Mouse (Mus musculus) heart, embryonic 16.5 days (tissue): ENCODE measurements around the gene Ctcf. TPM values are rescaled to one million over a fixed set of nuclear protein-coding genes. Genes with fewer than 3 reads are reported as not detected.

Experiments used
- ATAC-seq: fragments of 200-750 bp; cut with Nextera tagmentation; replicated peaks from 2 replicates; pipeline ENCODE4 v1.8.0; 2017; ENCODE audit warnings: moderate number of reproducible peaks; ENCODE audit not compliant: insufficient read depth, low FRiP score; ENCODE audit errors: extremely low read depth
- H3K27ac ChIP-seq: fragments of 300-500 bp; sonication (generic); 2 replicates; pipeline ENCODE4 v1.5.1; 2014; ENCODE audit warnings: mild to moderate bottlenecking, low read length, control low read depth, moderate library complexity
- H3K27me3 ChIP-seq: fragments of 300-500 bp; sonication (generic); 2 replicates; pipeline ENCODE4 v1.6.1; 2014; ENCODE audit warnings: low read length, mixed read lengths; ENCODE audit not compliant: control insufficient read depth, insufficient read depth
- H3K36me3 ChIP-seq: fragments of 300-500 bp; sonication (generic); 2 replicates; pipeline ENCODE4 v1.6.1; 2014; ENCODE audit not compliant: control insufficient read depth, insufficient read depth
- H3K4me1 ChIP-seq: fragments of 300-500 bp; sonication (generic); 2 replicates; pipeline ENCODE4 v1.6.1; 2014; ENCODE audit warnings: low read length, mixed read lengths; ENCODE audit not compliant: control insufficient read depth, insufficient read depth
- H3K4me2 ChIP-seq: fragments of 300-500 bp; sonication (generic); 2 replicates; pipeline ENCODE4 v1.6.1; 2014; ENCODE audit warnings: low read depth, mild to moderate bottlenecking, control low read depth, low read length
- H3K4me3 ChIP-seq: fragments of 300-500 bp; sonication (generic); 2 replicates; pipeline ENCODE4 v1.5.1; 2014; ENCODE audit warnings: mild to moderate bottlenecking, control low read depth, low read length
- H3K9ac ChIP-seq: fragments of 300-500 bp; sonication (generic); 2 replicates; pipeline ENCODE4 v1.6.1; 2014; ENCODE audit warnings: low read length, control low read depth
- H3K9me3 ChIP-seq: fragments of 300-500 bp; sonication (generic); replicated peaks from 2 replicates; pipeline ENCODE4 v1.6.1; 2016; ENCODE audit warnings: low read length; ENCODE audit not compliant: control insufficient read depth
- WGBS: fragments of 180-500 bp; shearing (Covaris S2); extraction: QIAGEN DNeasy Blood & Tissue Kit; methylation state at CpG from one replicate; pipeline ENCODE4 v1.1.7; 2014; 5-methylcytosine and 5-hydroxymethylcytosine counted together
- polyA plus RNA-seq: library from polyadenylated mRNA; unstranded; fragments of >200 nt; fragmentation: Nextera tagmentation; extraction: Ambion mirVana; gene quantifications from 2 replicates; pipeline ENCODE4 v1.2.1, GENCODE M21; 2015

The Ctcf gene
- polyA plus RNA-seq, 1 experiment from 2014 or later, result 80.0 TPM

DNA sequence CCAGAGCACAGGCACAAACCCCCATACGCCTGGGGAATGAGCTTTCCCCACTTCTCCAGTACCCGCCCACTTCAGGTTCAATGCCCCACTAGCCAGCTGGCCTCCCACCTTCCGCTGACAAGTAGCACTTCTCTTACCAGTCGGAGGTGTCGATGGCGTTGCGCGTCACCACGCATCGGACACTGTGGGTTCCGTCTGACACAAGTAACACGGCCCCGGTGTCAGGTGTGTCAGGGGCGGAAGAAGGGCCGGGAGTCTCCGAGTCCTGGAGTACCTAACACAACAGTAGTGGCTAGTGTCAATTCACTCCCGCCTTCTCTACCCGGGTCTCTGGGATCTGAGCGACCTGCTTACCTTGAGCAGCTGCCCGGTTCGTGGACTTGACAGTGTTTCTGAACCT, 64.2 kb downstream of the Ctcf start:
- Histone ChIP-seq H3K4me2 (peak overlapping the region; percentile 80), H3K27ac (peak overlapping the region; percentile 95), H3K4me3 (peak overlapping the region; percentile 64), H3K9me3 (no peaks in the 10 kb centered on the region), H3K27me3 (no peaks in the 10 kb centered on the region), H3K36me3 (peaks cover 6% of the 10 kb centered on the region), H3K4me1 (peaks cover 15% of the 10 kb centered on the region), H3K9ac (peak overlapping the region; percentile 71)
- WGBS, result 0% methylated on average over 21 of the region's 21 CpGs
- ATAC-seq, result peak; percentile 29

DNA sequence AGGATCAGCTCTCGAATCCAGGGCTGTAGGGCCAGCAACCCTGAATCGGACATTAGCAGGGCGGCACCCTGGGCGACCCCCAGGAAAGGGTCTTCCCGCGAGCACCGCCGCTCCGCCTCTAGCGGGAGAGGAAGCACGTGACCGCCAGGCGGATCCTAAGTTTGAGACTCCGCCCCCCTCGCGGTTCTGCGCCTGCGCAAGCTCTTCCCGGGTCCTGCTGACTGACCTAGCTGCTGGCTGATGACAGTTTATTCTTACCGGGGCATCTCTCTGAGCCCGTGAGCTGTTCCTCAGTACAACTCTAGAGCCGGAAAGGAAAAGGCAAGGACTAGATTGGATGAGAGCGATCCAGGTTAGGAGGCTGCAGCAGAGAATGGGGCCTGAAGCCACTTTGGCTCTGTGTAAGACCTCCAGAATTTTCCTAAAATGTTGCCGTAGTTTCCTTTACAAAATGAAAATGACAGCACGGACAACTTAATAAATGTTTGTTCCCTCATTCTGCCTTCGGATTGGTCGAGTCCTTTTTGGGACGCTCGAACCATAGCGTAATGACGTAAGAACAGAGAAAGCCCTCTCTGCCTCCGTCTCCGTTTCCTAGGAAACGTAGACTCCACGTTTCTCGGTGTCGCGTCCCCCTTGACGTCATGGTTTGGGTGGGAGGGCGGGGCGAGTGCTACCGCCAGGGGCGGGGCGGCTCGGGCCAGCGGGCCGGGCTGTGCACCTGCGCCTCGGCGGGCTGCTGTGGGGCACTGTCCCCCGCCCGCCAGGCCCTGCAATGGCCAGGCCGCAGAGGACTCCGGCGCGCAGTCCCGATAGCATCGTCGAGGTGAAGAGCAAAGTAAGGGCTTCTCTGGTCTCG, 64.8 kb downstream of the Ctcf start, which contains the start of the genes Acd and Pard6a:
Gene Acd, minus strand, starts transcription at position 137 of the 859 bp plus-strand sequence.
Gene Pard6a, plus strand, starts transcription at position 183 of the 859 bp plus-strand sequence.
- no peaks in the 10 kb centered on the region for H3K9me3 ChIP-seq
- H3K9ac ChIP-seq, result peak within 1 kb of the TSS; percentile 71
- H3K4me2 ChIP-seq, result peak within 1 kb of the TSS; percentile 80
- WGBS, result under 1% methylated on average over 60 of the region's 60 CpGs
- peaks cover 15% of the 10 kb centered on the region for H3K4me1 ChIP-seq
- H3K27ac ChIP-seq, result peak within 1 kb of the TSS; percentile 95
- ATAC-seq, result peak; percentile 79
- peak within 1 kb of the TSS; percentile 64 for H3K4me3 ChIP-seq
- peaks cover 6% of the 10 kb centered on the region for H3K36me3 ChIP-seq
- H3K27me3 ChIP-seq, result no peaks in the 10 kb centered on the region

DNA sequence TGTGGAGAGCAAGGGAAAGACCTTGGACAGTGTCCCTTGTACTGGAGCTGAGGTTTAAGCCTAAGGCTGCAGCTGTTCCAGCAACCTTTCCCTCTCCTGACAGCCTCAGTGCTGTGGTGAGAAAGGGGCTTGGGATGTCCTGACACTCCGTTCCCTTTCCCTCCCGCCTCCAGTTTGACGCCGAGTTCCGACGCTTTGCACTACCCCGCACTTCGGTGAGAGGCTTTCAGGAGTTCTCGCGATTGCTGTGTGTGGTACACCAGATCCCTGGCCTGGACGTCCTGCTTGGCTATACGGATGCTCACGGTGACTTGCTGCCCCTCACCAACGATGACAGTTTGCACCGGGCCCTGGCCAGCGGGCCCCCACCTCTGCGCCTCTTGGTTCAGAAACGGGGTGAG, 65.6 kb downstream of the Ctcf start:
- Histone ChIP-seq H3K4me3 (peak overlapping the region; percentile 64), H3K9ac (peak overlapping the region; percentile 71), H3K27me3 (no peaks in the 10 kb centered on the region), H3K9me3 (no peaks in the 10 kb centered on the region), H3K36me3 (peaks cover 6% of the 10 kb centered on the region), H3K4me2 (peak overlapping the region; percentile 80), H3K4me1 (peaks cover 15% of the 10 kb centered on the region), H3K27ac (peak overlapping the region; percentile 42)
- 48% methylated on average over 18 of the region's 18 CpGs for WGBS
- ATAC-seq, result no peak

DNA sequence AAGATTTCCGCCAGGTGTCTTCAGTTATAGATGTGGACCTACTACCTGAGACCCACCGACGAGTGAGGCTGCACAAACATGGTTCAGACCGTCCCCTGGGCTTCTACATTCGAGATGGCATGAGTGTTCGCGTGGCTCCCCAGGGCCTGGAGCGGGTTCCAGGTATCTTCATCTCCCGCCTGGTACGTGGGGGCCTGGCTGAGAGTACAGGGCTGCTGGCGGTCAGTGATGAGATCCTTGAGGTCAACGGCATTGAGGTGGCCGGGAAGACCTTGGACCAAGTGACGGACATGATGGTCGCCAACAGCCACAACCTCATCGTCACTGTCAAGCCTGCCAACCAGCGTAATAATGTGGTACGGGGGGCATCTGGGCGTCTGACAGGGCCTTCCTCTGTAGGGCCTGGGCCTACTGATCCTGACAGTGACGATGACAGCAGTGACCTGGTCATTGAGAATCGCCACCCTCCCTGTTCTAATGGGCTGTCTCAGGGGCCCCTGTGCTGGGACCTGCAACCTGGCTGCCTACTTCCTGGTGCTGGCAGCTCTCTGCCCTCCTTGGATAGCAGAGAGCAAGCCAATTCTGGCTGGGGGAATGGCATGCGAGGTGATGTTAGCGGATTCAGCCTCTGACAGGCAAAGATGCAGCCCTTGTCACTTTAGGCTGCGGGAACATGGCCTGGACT, 66.5 kb downstream of the Ctcf start:
- Histone ChIP-seq H3K4me2 (no peak overlapping the region), H3K27ac (no peak overlapping the region), H3K27me3 (no peaks in the 10 kb centered on the region), H3K4me3 (no peak overlapping the region), H3K9ac (no peak overlapping the region), H3K4me1 (peaks cover 19% of the 10 kb centered on the region), H3K9me3 (no peaks in the 10 kb centered on the region), H3K36me3 (peaks cover 6% of the 10 kb centered on the region)
- no peak for ATAC-seq
- WGBS, result 91% methylated on average over 24 of the region's 24 CpGs

DNA sequence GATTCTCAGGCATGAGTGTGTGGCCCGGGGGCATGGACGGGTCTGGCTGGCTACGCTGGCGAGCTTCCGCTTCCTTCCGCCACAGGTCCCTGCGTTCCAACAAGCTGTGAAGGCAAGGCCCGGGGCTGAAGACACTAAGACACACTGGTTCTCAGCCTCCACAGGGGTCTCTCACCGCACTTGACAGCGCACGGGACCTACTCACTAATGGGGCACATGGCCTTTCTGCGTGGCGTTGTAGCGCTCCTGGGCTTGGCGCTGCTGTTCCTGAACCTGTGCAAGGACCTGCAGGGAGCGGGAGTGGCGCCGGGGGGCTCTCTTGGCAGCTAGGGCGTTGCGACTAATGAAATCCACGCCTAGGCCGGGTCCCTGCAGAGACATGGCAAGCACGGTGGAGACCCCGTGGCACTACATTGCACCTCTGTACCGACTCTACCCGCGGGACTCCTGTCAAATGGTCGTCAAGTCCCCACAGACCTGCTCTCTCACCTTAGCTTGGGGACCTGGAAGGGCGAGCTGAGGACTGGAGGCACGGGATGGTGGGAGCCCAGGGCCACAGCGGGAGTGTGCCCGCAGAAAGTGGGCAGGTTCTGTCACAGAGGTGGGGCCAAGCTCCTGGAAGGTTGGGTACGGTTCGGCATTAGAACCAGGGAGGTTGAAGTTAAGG, 67.9 kb downstream of the Ctcf start:
- Histone ChIP-seq H3K36me3 (no peaks in the 10 kb centered on the region), H3K9ac (no peak overlapping the region), H3K27me3 (no peaks in the 10 kb centered on the region), H3K4me1 (peaks cover 19% of the 10 kb centered on the region), H3K4me3 (no peak overlapping the region), H3K4me2 (no peak overlapping the region), H3K9me3 (no peaks in the 10 kb centered on the region), H3K27ac (no peak overlapping the region)
- WGBS, result 92% methylated on average over 34 of the region's 34 CpGs
- ATAC-seq, result no peak

DNA sequence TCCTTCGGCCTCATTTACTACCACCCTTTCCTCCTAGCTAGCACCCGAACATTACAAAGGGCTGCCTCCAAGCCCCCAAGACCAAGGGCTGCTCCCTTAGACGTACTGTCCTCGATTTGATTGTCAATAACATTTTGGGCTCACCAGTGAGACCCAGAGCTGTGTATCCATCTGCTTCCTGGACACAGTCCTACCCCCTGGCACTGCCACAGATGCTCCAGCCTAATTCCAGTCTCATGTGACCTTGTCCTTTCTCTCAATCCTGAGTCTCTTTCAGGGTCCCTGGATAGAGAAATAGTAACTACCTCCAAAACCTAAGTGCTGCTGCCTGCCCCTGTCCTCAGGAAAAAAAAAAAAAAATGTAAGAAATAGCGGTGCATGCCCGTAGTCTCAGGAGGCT, 68.6 kb downstream of the Ctcf start:
- Histone ChIP-seq H3K9me3 (no peaks in the 10 kb centered on the region), H3K4me2 (no peak overlapping the region), H3K9ac (no peak overlapping the region), H3K27me3 (no peaks in the 10 kb centered on the region), H3K27ac (no peak overlapping the region), H3K36me3 (no peaks in the 10 kb centered on the region), H3K4me3 (no peak overlapping the region), H3K4me1 (peaks cover 15% of the 10 kb centered on the region)
- 90% methylated on average over 6 of the region's 6 CpGs for WGBS
- no peak for ATAC-seq

DNA sequence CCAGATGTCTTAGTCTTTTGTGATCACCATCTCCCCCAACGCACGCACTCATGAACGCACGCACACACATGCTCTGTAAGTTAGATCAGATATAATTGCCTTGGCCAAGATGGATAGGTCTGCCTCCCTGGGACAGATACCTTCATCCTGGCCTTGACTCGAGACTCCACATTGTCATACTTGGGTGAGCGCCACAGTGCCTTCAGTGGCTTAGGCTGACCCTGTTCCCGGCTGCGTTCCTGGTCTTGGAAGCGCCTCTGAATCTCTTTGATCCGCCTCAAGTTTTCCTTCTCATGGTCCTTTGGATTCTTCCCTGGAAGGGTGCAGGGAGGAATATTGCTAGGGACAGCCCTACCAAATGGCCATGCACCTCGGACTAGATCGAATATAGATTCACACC, 70.1 kb downstream of the Ctcf start:
- no peaks in the 10 kb centered on the region for H3K9me3 ChIP-seq
- H3K4me2 ChIP-seq, result no peak overlapping the region
- H3K27me3 ChIP-seq, result no peaks in the 10 kb centered on the region
- H3K36me3 ChIP-seq, result no peaks in the 10 kb centered on the region
- no peak overlapping the region for H3K4me3 ChIP-seq
- H3K4me1 ChIP-seq, result peaks cover 10% of the 10 kb centered on the region
- no peak for ATAC-seq
- WGBS, result 85% methylated on average over 12 of the region's 12 CpGs
- H3K9ac ChIP-seq, result no peak overlapping the region
- no peak overlapping the region for H3K27ac ChIP-seq

DNA sequence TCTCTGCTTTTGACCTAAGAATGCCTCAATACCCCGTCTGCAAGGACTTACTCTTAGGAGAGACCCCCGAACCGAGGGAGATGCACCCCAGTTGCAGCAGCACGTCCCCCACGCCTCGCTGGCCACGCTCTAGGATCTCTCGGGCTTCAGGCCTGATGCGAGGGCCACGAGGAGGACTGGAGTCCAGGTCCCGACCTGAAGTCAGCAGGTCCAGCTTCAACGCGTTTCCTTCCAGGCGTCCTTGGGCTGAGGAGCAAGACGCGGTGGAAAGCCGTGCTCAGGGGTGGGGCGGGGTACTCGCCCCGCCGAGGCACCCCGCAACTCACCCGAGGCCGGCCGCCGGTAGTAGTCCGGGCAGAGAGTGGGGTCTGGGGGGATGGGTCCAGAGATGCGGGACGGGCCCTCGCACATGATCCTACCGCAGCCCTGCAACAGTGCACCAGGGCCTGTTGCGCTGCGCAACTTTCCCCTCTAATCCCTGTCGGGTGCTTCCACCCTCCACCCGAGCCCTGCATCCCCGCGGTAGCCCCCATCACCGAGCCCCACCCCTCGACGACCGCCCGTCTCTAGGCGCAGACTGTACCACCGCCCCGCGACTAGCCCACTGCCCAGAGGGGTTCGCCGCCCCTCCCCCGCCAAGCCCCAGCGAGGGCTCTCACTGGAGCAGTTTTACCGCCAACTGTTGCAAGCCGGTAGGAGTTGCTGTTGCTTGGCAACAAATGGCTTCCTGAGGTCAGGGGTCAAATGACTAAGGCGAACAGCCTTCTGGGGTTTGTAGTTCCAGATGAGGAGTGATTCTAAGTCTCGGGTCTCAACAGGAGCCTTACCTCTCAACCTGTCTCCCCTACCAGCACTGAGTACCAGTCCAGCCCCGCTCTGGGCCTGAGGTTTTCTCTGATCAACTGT, 71.4 kb downstream of the Ctcf start, which contains the start of the genes 4933405L10Rik and Enkd1:
Gene 4933405L10Rik, plus strand, starts transcription at position 158 of the 906 bp plus-strand sequence.
Gene Enkd1, minus strand, starts transcription at position 713 of the 906 bp plus-strand sequence.
- Histone ChIP-seq H3K4me1 (peaks cover 4% of the 10 kb centered on the region; the same call in 1 of the 2 replicates), H3K9ac (peak within 1 kb of the TSS; percentile 70), H3K4me3 (peak within 1 kb of the TSS; percentile 74), H3K27me3 (no peaks in the 10 kb centered on the region), H3K9me3 (no peaks in the 10 kb centered on the region), H3K27ac (no peak within 1 kb of the TSS), H3K36me3 (no peaks in the 10 kb centered on the region), H3K4me2 (peak within 1 kb of the TSS; percentile 90)
- 1% methylated on average over 55 of the region's 55 CpGs for WGBS
- peak; percentile 82 for ATAC-seq
